Mouse (Mus musculus) bone marrow macrophage, adult 2 months (primary cell): ENCODE data around the gene Smg9.
A peak's percentile ranks its signal among the peaks of the same experiment; 100 is the strongest.

ENCODE experiments used
- CTCF ChIP-seq: IDR thresholded peaks from 2 replicates; pipeline ENCODE4 v1.5.1; 2012; ENCODE audit warnings: low read depth, mild to moderate bottlenecking, low read length, moderate library complexity
- POLR2A ChIP-seq: IDR thresholded peaks from 2 replicates; pipeline ENCODE4 v1.6.1; 2012; ENCODE audit warnings: mild to moderate bottlenecking, low read depth, low read length, borderline replicate concordance

DNA sequence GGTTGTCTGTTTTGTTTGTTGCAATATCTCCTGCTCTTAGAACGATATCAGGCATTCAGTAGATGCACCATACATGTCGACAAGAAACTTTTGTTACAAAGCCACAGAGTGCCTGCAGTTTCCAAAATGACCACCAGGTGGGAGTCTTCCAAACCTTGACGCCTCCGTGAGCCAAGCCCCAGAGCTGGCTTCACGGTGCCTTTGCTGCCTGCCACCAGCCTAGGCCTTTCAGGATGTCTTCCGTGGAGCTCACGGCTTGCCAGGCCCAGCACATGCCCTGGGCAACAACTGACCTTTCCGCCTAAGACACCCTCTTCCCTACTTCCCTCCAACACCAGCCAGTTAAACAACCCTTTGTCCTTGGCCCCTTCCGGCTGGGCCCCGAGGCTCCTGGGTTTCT, 34.6 kb upstream of the Smg9 start:
- TF ChIP-seq POLR2A (no peak), CTCF (peak; percentile 84)
